Mouse (Mus musculus): ENCODE data around the gene Ppp1r37.

DNA sequence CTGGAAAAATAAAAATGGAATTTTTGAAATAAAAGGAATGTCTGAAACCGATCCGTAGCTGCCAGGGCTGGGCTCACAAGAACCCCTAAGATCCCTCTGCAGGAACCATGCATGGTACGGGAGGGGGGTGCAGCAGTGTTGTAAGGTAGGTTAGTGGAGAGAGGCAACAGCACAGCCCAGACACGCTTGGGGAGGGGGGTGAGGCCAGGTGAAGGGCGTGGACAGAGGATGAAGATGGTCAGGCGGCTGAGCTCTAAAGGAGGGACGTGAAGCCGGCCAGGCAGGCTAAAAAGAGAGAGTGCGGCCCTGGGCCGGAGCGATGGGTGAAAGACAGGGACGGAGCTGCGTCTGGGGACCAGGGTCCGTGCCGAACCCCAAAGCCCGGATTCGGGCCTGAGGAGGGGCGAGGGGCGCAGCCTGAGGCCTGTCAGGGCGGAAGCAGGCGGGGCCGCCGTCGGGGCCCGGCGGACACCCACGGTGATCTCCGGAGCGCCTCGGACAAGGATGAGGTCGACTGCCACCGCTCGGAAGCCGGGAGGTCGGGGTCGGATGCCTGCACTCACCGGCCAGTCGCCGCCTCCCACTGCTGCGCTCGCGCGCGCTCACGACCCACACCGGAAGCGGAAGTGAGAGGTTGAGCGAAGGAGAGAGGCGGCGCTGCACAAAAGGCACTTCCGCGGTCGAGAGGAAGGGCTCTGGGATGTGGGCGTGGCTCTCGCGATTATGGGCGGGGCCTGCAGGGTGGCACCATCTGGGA is 41.2 kb upstream of the Ppp1r37 start, which contains the start of gene Clasrp:
- TF ChIP-seq CTCF (IDR thresholded peaks at IDR 0.05; ENCODE audit: control insufficient read depth, insufficient read depth, low read length) (no peak), POLR2A (IDR thresholded peaks at IDR 0.05; ENCODE audit: borderline replicate concordance, control insufficient read depth, low read depth, low read length) (peak; percentile 88; the same call in 1 of the 2 replicates)
